Mouse (Mus musculus): ENCODE data around the gene Stambp. TPM values are rescaled to one million over a fixed set of nuclear protein-coding genes. Genes with fewer than 3 reads are reported as not detected.

Stambp gene
- 68.6 TPM for polyA plus RNA-seq (2014; fragmentation: Illumina TruSeq; extraction: RNeasy Lipid Tissue Mini Kit (QIAGEN cat#74804); ENCODE audit: low replicate concordance)

DNA sequence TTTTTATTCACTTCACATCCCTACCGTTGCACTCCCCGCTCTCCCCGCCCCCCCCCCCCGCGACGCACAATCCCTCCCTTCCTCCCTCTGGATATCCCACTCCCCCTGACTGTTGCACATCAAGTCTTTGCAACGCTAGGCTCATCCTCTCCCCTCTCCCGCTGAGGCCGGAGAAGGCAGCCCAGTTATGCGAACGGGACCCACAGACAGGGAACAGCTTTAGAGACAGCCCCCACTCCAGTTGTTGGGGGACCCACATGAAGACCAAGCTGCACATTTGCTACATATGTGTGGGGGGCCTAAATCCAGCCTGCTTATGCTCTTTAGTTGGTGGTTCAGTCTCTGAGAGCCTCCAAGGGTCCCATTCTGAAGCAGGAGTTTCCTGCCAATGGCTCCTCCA, at the start of gene Stambp:
TSS of gene Stambp (minus strand) at position 59 of the 400 bp plus-strand sequence.

GRCm38 (mm10) chr6:83536028-83536794, 36.3 kb downstream of the Stambp start, which contains the start of gene Actg2:
Gene Actg2, minus strand, starts transcription at chr6:83536265.

DNA sequence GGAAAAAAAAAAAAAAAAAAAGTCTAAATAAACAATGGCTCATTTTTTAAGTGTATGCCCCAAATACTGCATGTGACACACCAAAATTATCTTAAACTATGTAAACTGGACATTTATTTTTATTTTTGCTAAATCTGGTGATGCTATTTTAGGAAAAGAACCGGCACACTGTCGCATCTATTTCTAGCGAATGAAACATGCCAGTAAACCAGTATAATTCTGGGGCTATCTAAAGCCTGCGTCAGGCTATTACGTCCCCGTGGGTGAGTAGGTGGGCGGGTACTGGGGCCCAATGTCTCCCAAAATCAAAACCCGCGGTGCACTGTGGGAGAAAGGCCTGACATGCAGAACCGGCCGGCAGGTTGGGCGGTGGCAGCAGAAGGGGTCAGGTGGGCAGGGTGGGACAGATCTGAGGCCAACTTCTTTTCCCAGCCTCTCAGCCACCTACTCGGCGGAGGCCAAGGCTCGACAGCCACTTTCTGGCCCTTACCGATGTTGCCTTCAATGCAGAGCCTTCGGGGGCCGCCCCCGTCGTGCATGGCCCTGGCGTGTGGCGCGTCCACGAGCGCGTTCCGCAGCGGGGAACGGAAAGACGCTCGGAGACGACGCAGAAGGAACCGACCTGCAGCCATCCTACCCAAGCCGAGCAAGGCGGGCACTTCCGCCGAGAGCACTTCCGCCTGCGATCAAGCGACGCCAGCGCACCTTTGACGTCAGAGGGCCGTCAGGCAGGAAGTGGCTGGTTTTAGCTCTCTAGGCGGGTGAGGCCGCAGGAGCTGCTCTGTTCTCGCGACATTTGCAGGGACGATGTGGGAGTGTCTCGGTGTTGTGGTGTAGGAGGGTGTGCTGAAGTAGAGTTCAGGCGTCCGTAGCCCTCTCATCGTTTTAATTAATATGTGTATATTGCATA, 66.0 kb downstream of the Stambp start, which contains the start of gene Dguok:
TSS of gene Dguok (minus strand) at position 712 of the 910 bp plus-strand sequence.

Other genes starting within 250 kb of the Stambp start
- 5.8 TPM for gene Mthfd2, start 246.8 kb downstream of the Stambp start, polyA plus RNA-seq (2014; fragmentation: Illumina TruSeq; extraction: RNeasy Lipid Tissue Mini Kit (QIAGEN cat#74804); ENCODE audit: low replicate concordance)
- 150 TPM for gene Mob1a, start 246.7 kb downstream of the Stambp start, polyA plus RNA-seq (2014; fragmentation: Illumina TruSeq; extraction: RNeasy Lipid Tissue Mini Kit (QIAGEN cat#74804); ENCODE audit: low replicate concordance)
- 40.9 TPM for gene Bola3, start 223.6 kb downstream of the Stambp start, polyA plus RNA-seq (2014; fragmentation: Illumina TruSeq; extraction: RNeasy Lipid Tissue Mini Kit (QIAGEN cat#74804); ENCODE audit: low replicate concordance)
- gene Tet3, start 113.6 kb downstream of the Stambp start, polyA plus RNA-seq (2014; fragmentation: Illumina TruSeq; extraction: RNeasy Lipid Tissue Mini Kit (QIAGEN cat#74804); ENCODE audit: low replicate concordance): 18.9 TPM
- 15.9 TPM for gene Dguok, start 65.8 kb downstream of the Stambp start, polyA plus RNA-seq (2014; fragmentation: Illumina TruSeq; extraction: RNeasy Lipid Tissue Mini Kit (QIAGEN cat#74804); ENCODE audit: low replicate concordance)
- gene Actg2, start 36.5 kb downstream of the Stambp start, polyA plus RNA-seq (2014; fragmentation: Illumina TruSeq; extraction: RNeasy Lipid Tissue Mini Kit (QIAGEN cat#74804); ENCODE audit: low replicate concordance): 19.4 TPM
- not detected for gene Clec4f, start 83.5 kb upstream of the Stambp start, polyA plus RNA-seq (2014; fragmentation: Illumina TruSeq; extraction: RNeasy Lipid Tissue Mini Kit (QIAGEN cat#74804); ENCODE audit: low replicate concordance)
- gene Cd207, start 105.1 kb upstream of the Stambp start, polyA plus RNA-seq (2014; fragmentation: Illumina TruSeq; extraction: RNeasy Lipid Tissue Mini Kit (QIAGEN cat#74804); ENCODE audit: low replicate concordance): not detected
- not detected for gene Vax2, start 138.5 kb upstream of the Stambp start, polyA plus RNA-seq (2014; fragmentation: Illumina TruSeq; extraction: RNeasy Lipid Tissue Mini Kit (QIAGEN cat#74804); ENCODE audit: low replicate concordance)
- not detected for gene Atp6v1b1, start 170.3 kb upstream of the Stambp start, polyA plus RNA-seq (2014; fragmentation: Illumina TruSeq; extraction: RNeasy Lipid Tissue Mini Kit (QIAGEN cat#74804); ENCODE audit: low replicate concordance)
- not detected for gene Ankrd53, start 189.9 kb upstream of the Stambp start, polyA plus RNA-seq (2014; fragmentation: Illumina TruSeq; extraction: RNeasy Lipid Tissue Mini Kit (QIAGEN cat#74804); ENCODE audit: low replicate concordance)
- gene Tex261, start 203.1 kb upstream of the Stambp start, polyA plus RNA-seq (2014; fragmentation: Illumina TruSeq; extraction: RNeasy Lipid Tissue Mini Kit (QIAGEN cat#74804); ENCODE audit: low replicate concordance): 26.1 TPM
- 7.1 TPM for gene Nagk, start 222.3 kb upstream of the Stambp start, polyA plus RNA-seq (2014; fragmentation: Illumina TruSeq; extraction: RNeasy Lipid Tissue Mini Kit (QIAGEN cat#74804); ENCODE audit: low replicate concordance)

Data from small intestine, adult 10 weeks (tissue).